Mouse (Mus musculus): ENCODE data around the gene Clcc1. TPM values are rescaled to one million over a fixed set of nuclear protein-coding genes. Genes with fewer than 3 reads are reported as not detected.

The Clcc1 gene
- polyA plus RNA-seq (2015; fragmentation: Nextera tagmentation; extraction: Ambion mirVana): 64.8 and 65.8 TPM in 2 replicates

DNA sequence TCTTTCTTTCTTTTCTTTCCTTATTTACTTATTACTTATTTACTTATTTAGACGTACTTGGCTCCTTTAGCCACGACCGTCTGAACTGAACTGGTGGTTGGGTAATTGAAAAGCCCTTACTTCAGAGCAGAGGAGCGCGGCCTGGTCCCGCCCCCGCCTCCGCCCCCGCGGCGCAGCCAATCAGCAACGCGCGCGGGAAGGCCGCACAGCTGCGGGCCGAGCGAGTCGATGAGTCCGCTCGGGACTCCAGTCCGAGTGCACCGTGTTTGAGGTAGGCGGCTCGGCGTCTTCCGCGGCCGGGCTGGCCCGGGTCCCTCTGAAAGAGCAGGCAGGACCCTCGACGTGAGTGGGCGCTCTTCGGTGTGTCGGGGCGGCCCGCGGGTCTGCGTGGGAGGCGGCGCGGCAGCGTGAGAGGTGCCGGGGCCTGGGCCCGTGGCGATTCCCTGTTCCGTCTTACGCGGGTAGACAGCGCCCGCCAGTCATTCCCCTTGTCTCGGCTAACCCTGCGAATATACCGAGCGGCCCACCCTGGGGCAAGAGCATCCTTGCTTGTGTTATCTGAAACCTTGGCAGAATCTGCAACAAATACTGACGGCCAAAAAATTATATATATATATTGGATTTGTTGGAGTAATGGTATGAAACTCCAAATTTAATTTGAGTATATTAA, at the start of gene Clcc1:
TSS of gene Clcc1 (plus strand) at position 204 of the 670 bp plus-strand sequence.
- peak; percentile 98 for ATAC-seq (replicated peaks; ENCODE audit: low FRiP score, low read depth)
- TF ChIP-seq CTCF (IDR thresholded peaks at IDR 0.05; ENCODE audit: low read depth): no peak
- Histone ChIP-seq H3K27me3 (ENCODE audit: insufficient read depth, low read length) (no peaks in the 10 kb centered on the region), H3K9me3 (replicated peaks; ENCODE audit: low read length) (no peaks in the 10 kb centered on the region), H3K4me3 (replicated peaks; ENCODE audit: low read depth, low read length) (peak within 1 kb of the TSS; percentile 70), H3K27ac (peak within 1 kb of the TSS; percentile 75), H3K4me1 (replicated peaks; ENCODE audit: insufficient read depth, low read length) (peaks cover 8% of the 10 kb centered on the region), H3K9ac (ENCODE audit: low read depth, low read length) (peak within 1 kb of the TSS; percentile 83), H3K4me2 (ENCODE audit: low read length) (peak within 1 kb of the TSS; percentile 64), H3K36me3 (ENCODE audit: insufficient read depth, low read length) (no peaks in the 10 kb centered on the region)
- peak; percentile 94 for DNase-seq (ENCODE audit: low spot score)
- under 1% methylated on average over 57 of the region's 57 CpGs for WGBS

DNA sequence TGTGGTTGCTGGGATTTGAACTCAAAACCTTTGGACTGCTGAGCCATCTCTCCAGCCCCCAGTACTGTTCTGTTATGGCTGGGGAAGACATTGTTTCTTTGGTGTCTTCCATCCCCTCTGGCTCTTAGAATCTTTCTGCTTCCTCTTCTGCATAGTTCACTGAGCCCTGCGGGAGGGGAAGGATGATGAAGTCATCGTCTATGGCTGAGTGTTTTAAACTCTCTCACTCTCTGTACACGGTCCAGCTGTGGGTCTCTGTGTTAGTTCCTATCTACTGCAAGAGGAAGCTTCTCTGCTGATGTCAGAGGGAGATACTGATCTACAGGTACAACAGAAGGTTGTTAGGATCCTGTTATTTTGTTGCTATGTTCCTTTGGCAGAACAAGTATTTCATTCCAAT, 44.8 kb upstream of the Clcc1 start:
- no peak overlapping the region for H3K4me2 ChIP-seq (ENCODE audit: low read length)
- no peak overlapping the region for H3K9ac ChIP-seq (ENCODE audit: low read depth, low read length)
- H3K4me1 ChIP-seq (replicated peaks; ENCODE audit: insufficient read depth, low read length): no peaks in the 10 kb centered on the region
- DNase-seq (ENCODE audit: low spot score) (no peak), ATAC-seq (replicated peaks; ENCODE audit: low FRiP score, low read depth) (no peak)
- H3K36me3 ChIP-seq (ENCODE audit: insufficient read depth, low read length): 0 out of 2 replicates have a peak, but pooled peaks cover 3% of the 10 kb centered on the region
- H3K27me3 ChIP-seq (ENCODE audit: insufficient read depth, low read length): no peaks in the 10 kb centered on the region
- TF ChIP-seq CTCF (IDR thresholded peaks at IDR 0.05; ENCODE audit: low read depth): no peak
- H3K4me3 ChIP-seq (replicated peaks; ENCODE audit: low read depth, low read length): no peak overlapping the region
- H3K27ac ChIP-seq: no peak overlapping the region
- WGBS: 48% methylated on average over 3 of the region's 3 CpGs
- no peaks in the 10 kb centered on the region for H3K9me3 ChIP-seq (replicated peaks; ENCODE audit: low read length)

DNA sequence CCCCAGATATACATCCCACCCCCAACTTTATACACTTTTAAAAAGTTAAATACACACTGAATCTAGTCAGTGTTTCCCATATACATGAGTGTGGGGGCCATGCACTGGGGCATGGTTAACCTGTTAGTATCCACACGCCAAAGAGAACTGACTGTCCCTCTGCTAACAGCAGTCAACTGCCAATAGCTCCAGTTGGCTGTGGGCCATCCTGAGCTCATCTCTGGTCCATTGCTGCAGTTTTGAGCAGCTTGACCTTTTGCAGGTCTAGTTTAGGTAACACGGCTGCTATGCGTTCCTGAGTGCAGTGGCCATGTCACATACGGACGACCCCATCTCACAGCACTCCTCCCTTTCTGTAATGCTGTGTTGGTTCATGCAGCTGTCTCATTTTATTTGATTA, 19.0 kb upstream of the Clcc1 start:
- no peak for ATAC-seq (replicated peaks; ENCODE audit: low FRiP score, low read depth)
- Histone ChIP-seq H3K4me1 (replicated peaks; ENCODE audit: insufficient read depth, low read length) (no peaks in the 10 kb centered on the region), H3K27me3 (ENCODE audit: insufficient read depth, low read length) (no peaks in the 10 kb centered on the region), H3K4me2 (ENCODE audit: low read length) (no peak overlapping the region), H3K4me3 (replicated peaks; ENCODE audit: low read depth, low read length) (no peak overlapping the region), H3K9ac (ENCODE audit: low read depth, low read length) (no peak overlapping the region), H3K27ac (no peak overlapping the region), H3K9me3 (replicated peaks; ENCODE audit: low read length) (no peaks in the 10 kb centered on the region), H3K36me3 (ENCODE audit: insufficient read depth, low read length) (0 out of 2 replicates have a peak, but pooled peaks cover 6% of the 10 kb centered on the region)
- no peak for TF ChIP-seq CTCF (IDR thresholded peaks at IDR 0.05; ENCODE audit: low read depth)
- 83% methylated on average over 5 of the region's 5 CpGs for WGBS
- DNase-seq (ENCODE audit: low spot score): no peak

DNA sequence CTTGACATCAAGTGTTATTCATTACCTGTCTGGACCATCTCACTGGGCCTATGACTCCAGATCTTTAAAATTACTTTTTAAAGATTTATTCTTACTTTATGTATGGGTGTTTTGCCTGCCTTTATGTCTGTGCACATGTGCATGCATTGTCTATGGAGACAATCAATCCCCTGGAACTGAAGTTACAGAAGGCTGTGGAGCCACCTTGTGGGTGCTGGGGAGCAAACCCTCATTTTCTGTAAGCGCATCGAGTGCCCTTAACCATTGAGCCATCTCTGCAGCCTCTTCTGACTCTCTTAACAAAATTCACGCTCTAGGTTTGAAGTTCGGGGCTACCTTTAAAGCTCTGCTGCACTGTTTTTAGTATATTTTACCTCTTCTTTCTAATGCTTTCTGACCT, 14.3 kb upstream of the Clcc1 start:
- Histone ChIP-seq H3K27me3 (ENCODE audit: insufficient read depth, low read length) (no peaks in the 10 kb centered on the region), H3K27ac (no peak overlapping the region), H3K9ac (ENCODE audit: low read depth, low read length) (no peak overlapping the region), H3K4me2 (ENCODE audit: low read length) (no peak overlapping the region), H3K4me1 (replicated peaks; ENCODE audit: insufficient read depth, low read length) (no peaks in the 10 kb centered on the region), H3K36me3 (ENCODE audit: insufficient read depth, low read length) (0 out of 2 replicates have a peak, but pooled peaks cover 6% of the 10 kb centered on the region), H3K9me3 (replicated peaks; ENCODE audit: low read length) (no peaks in the 10 kb centered on the region), H3K4me3 (replicated peaks; ENCODE audit: low read depth, low read length) (no peak overlapping the region)
- ATAC-seq (replicated peaks; ENCODE audit: low FRiP score, low read depth): no peak
- WGBS: 75% methylated on average over 4 of the region's 4 CpGs
- no peak for DNase-seq (ENCODE audit: low spot score)
- TF ChIP-seq CTCF (IDR thresholded peaks at IDR 0.05; ENCODE audit: low read depth): peak; percentile 50

- no peak for DNase-seq (ENCODE audit: low spot score)
- 76% methylated on average over 4 of the region's 4 CpGs for WGBS
- no peaks in the 10 kb centered on the region for H3K4me1 ChIP-seq (replicated peaks; ENCODE audit: insufficient read depth, low read length)
- no peak overlapping the region for H3K9ac ChIP-seq (ENCODE audit: low read depth, low read length)
- H3K27me3 ChIP-seq (ENCODE audit: insufficient read depth, low read length): no peaks in the 10 kb centered on the region
- H3K36me3 ChIP-seq (ENCODE audit: insufficient read depth, low read length): 0 out of 2 replicates have a peak, but pooled peaks cover 2% of the 10 kb centered on the region
- H3K9me3 ChIP-seq (replicated peaks; ENCODE audit: low read length): no peaks in the 10 kb centered on the region
- H3K4me3 ChIP-seq (replicated peaks; ENCODE audit: low read depth, low read length): no peak overlapping the region
- H3K27ac ChIP-seq: no peak overlapping the region
- no peak overlapping the region for H3K4me2 ChIP-seq (ENCODE audit: low read length)
- ATAC-seq (replicated peaks; ENCODE audit: low FRiP score, low read depth): no peak; the same call in 1 of the 2 replicates
- TF ChIP-seq CTCF (IDR thresholded peaks at IDR 0.05; ENCODE audit: low read depth): no peak
Observed at GRCm38 (mm10) chr3:108640998-108641397, 12.7 kb upstream of the Clcc1 start.

- no peaks in the 10 kb centered on the region for H3K4me1 ChIP-seq (replicated peaks; ENCODE audit: insufficient read depth, low read length)
- WGBS: 87% methylated on average over 3 of the region's 3 CpGs
- no peak for ATAC-seq (replicated peaks; ENCODE audit: low FRiP score, low read depth)
Observed at GRCm38 (mm10) chr3:108644856-108645255, 8.9 kb upstream of the Clcc1 start.

More at GRCm38 (mm10) chr3:108644856-108645255, 8.9 kb upstream of the Clcc1 start:
- H3K9ac ChIP-seq (ENCODE audit: low read depth, low read length): no peak overlapping the region
- H3K4me3 ChIP-seq (replicated peaks; ENCODE audit: low read depth, low read length): no peak overlapping the region
- H3K36me3 ChIP-seq (ENCODE audit: insufficient read depth, low read length): no peaks in the 10 kb centered on the region
- no peak for TF ChIP-seq CTCF (IDR thresholded peaks at IDR 0.05; ENCODE audit: low read depth)
- no peak overlapping the region for H3K4me2 ChIP-seq (ENCODE audit: low read length)
- no peak for DNase-seq (ENCODE audit: low spot score)
- no peak overlapping the region for H3K27ac ChIP-seq
- H3K27me3 ChIP-seq (ENCODE audit: insufficient read depth, low read length): no peaks in the 10 kb centered on the region
- no peaks in the 10 kb centered on the region for H3K9me3 ChIP-seq (replicated peaks; ENCODE audit: low read length)
